Mouse (Mus musculus): ENCODE data around the gene Gm3047. TPM values are rescaled to one million over a fixed set of nuclear protein-coding genes. Genes with fewer than 3 reads are reported as not detected.
"Not testable (repeated sequence)": the region's sequence is repeated elsewhere in the genome, so short reads cannot be mapped to it uniquely, and the experiment has no call there.

Gene Gm3047
- not detected in 2 replicates for total RNA-seq (2015)
- total RNA-seq (2017) = not detected in 2 replicates

DNA sequence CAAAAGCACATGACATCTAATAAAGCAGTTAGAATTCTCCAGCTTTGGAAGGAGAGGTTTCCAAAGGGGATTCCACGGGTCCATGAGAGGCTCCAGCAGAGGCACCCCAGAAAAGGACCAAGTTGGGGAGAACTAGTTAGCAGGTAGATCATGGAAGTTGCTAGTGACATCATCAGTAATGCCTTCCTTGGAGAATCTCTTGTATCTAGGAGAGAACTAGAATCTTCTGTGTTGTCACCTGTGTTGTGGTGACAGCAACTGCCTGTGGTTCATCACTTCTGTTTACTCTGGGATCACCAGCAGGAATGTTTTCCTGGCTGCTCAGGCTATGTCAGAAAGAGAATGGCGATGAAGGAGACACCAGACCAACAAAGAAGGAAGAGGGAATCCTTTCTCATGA, at the start of gene Gm3047:
Gene Gm3047, plus strand, starts transcription at position 301 of the 400 bp plus-strand sequence.
- ATAC-seq (replicated peaks; ENCODE audit: poor library complexity) = not testable (repeated sequence)

Other genes with a start within 250 kb of the Gm3047 start
- gene Gm3149, start 238.1 kb upstream of the Gm3047 start, total RNA-seq (2015) = not detected in 2 replicates
- gene Gm3149, start 238.1 kb upstream of the Gm3047 start, total RNA-seq (2017) = not detected in 2 replicates
- not detected in 2 replicates for gene 2610042L04Rik, start 220.6 kb upstream of the Gm3047 start, total RNA-seq (2015)
- gene 2610042L04Rik, start 220.6 kb upstream of the Gm3047 start, total RNA-seq (2017) = not detected in 2 replicates
- not detected in 2 replicates for gene Gm3159, start 157.9 kb upstream of the Gm3047 start, total RNA-seq (2015)
- not detected in 2 replicates for gene Gm3159, start 157.9 kb upstream of the Gm3047 start, total RNA-seq (2017)
- not detected in 2 replicates for gene Gm3164, start 140.0 kb upstream of the Gm3047 start, total RNA-seq (2015)
- not detected in 2 replicates for gene Gm3164, start 140.0 kb upstream of the Gm3047 start, total RNA-seq (2017)
- 0.72 TPM in 1 of 2 replicates, not detected in the other for gene Gm3173, start 124.4 kb upstream of the Gm3047 start, total RNA-seq (2015)
- gene Gm3173, start 124.4 kb upstream of the Gm3047 start, total RNA-seq (2017) = not detected in 2 replicates
- not detected in 2 replicates for gene Gm3182, start 73.7 kb upstream of the Gm3047 start, total RNA-seq (2015)
- gene Gm3182, start 73.7 kb upstream of the Gm3047 start, total RNA-seq (2017) = not detected in 2 replicates
- gene Gm8159, start 76.9 kb downstream of the Gm3047 start, total RNA-seq (2015) = not detected in 2 replicates
- gene Gm8159, start 76.9 kb downstream of the Gm3047 start, total RNA-seq (2017) = not detected in 2 replicates
- not detected in 2 replicates for gene Gm3239, start 108.8 kb downstream of the Gm3047 start, total RNA-seq (2015)
- gene Gm3239, start 108.8 kb downstream of the Gm3047 start, total RNA-seq (2017) = not detected in 2 replicates
- gene Gm7876, start 153.8 kb downstream of the Gm3047 start, total RNA-seq (2015) = not detected in 2 replicates
- not detected in 2 replicates for gene Gm7876, start 153.8 kb downstream of the Gm3047 start, total RNA-seq (2017)
- gene Gm3252, start 171.4 kb downstream of the Gm3047 start, total RNA-seq (2015) = not detected in 2 replicates
- not detected in 2 replicates for gene Gm3252, start 171.4 kb downstream of the Gm3047 start, total RNA-seq (2017)
- not detected in 2 replicates for gene Gm9602, start 220.9 kb downstream of the Gm3047 start, total RNA-seq (2015)
- not detected in 2 replicates for gene Gm9602, start 220.9 kb downstream of the Gm3047 start, total RNA-seq (2017)

Measured in megakaryocyte progenitor cell, adult 5-6 weeks (primary cell).